Mouse (Mus musculus) layer of hippocampus, postnatal 36 days (tissue): ENCODE data around the gene Gimap8. TPM values are rescaled to one million over a fixed set of nuclear protein-coding genes. Genes with fewer than 3 reads are reported as not detected.
"Not testable (repeated sequence)": the region's sequence is repeated elsewhere in the genome, so short reads cannot be mapped to it uniquely, and the experiment has no call there.

Experiments
- DNase-seq, 2 experiments: peaks; one replicate each; pipeline ENCODE4 v3.0.0; 2022
- total RNA-seq, 2 experiments: library from RNA; stranded (reverse); gene quantifications; 2 replicates each; pipeline ENCODE4 v1.2.3; 2021

Gimap8 gene
- total RNA-seq, 2 experiments from 2014 or later: 0.52 to 1.1 TPM

DNA sequence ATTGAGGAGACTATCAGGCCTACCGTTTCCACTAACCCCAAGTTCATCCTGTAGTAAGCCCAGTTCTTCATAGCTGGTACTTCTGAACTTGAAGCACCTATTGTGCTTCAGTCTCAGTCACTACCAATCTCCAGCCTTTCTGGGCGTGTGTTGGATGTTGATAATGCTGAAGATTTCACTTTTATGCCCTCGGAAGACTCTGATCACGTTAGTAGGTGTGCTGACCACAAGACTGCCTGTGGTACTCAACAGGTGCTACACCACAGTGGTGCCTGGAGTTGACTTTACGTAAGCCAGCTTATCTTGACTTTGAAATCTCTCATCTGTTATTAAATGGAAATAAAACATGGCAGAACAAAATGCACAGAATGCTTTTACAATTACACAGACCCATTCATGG is 33.4 kb downstream of the Gimap8 start:
- no peak for DNase-seq

- no peak for DNase-seq
Measured at GRCm38 (mm10) chr6:48681472-48682090, 34.5 kb downstream of the Gimap8 start.

- DNase-seq: no peak
Measured at GRCm38 (mm10) chr6:48682271-48682670, 35.2 kb downstream of the Gimap8 start.

GRCm38 (mm10) chr6:48683263-48683821 is 36.3 kb downstream of the Gimap8 start:
- DNase-seq: not testable (repeated sequence)

- DNase-seq: no peak
Measured at GRCm38 (mm10) chr6:48684319-48684718, 37.3 kb downstream of the Gimap8 start, which contains the start of gene Gimap4. Gene Gimap4 (plus strand): TSS chr6:48684549.

GRCm38 (mm10) chr6:48684806-48685205 is 37.8 kb downstream of the Gimap8 start:
- DNase-seq: no peak

DNA sequence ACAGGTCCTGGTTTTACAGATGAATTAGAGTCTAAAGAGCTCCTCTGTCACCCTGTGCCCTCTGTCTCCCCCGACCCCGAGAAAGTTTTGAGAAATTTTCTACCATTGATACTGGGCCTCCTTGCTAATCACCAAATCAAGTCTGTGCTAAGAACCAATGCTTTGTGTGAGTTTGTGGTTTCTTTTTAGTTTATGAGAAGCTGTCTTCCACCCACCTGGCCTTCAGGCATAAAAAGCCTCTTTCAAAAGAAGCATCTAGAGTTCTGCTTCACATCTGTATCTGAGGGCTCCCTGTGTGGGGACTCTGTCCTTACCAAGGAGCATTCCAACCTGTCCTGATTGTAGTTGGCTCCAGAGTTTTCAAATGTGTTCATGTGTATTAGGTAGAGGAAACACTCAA is 38.2 kb downstream of the Gimap8 start:
- DNase-seq: no peak

DNA sequence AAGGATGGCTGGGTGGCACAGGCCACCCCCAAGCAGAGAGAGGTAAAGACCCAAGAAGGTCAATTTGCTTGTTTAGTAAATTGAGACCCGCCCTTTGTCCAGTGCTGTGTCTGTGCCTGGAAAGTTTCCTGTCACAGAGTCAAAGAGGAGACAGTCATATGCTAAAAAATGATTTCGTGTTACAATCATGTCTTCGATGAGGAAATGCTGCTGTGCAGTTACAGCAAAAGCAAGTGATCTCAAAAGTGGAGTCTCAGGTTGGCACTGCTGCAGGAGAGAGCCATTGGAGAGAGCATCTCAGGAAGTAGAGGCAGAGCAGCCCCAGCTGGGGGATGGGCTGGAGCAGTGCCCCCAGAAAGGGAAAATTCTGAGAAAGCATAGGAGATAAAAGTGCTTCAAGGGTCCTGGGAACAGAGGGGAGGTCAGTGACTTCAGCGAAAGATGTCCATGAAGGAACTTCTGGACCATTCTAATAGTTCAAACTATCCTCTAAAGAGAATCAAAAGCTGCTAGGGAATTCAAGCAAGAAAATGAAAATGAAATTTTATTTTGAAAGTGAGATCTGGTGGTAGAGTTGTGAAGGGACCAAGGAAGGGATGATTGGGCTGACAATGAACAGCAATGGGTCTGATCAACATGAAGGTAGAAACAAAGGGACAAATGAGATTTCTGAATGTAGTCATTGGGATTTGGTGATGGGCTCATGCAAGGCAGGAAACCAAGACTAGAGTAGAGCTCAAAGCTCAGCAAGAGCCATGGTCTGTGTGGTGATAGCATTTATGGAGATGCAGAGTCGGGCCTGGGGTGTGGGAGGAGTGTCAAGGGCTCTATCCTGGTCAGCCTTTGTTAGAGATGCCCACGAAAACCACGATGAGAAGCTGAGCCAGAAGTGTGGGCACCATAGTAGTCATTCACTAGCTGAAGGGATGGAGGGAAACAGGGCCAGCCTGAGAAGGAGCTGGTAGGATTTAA is 38.9 kb downstream of the Gimap8 start:
- no peak for DNase-seq

GRCm38 (mm10) chr6:48687077-48687476 is 40.0 kb downstream of the Gimap8 start:
- DNase-seq: no peak

DNA sequence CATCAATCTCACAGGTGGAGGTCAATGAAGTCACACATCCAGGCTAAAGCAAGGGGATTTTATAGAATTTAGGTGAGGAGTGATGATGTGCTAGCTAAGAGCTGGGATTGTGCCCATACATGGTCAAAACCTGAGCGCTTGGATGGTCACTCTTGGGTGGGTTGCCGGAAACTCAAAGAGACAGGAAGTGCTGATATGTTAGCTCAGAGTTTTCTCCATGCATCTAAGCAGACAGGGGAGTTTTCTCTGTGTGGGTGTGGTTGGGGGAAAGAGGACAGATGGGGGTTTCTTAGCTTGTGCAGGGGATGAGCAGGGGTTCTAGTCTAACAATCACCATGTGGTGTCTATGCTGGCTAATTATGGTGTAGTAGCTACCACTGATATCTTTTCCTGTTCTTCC is 42.3 kb downstream of the Gimap8 start:
- no peak for DNase-seq

DNA sequence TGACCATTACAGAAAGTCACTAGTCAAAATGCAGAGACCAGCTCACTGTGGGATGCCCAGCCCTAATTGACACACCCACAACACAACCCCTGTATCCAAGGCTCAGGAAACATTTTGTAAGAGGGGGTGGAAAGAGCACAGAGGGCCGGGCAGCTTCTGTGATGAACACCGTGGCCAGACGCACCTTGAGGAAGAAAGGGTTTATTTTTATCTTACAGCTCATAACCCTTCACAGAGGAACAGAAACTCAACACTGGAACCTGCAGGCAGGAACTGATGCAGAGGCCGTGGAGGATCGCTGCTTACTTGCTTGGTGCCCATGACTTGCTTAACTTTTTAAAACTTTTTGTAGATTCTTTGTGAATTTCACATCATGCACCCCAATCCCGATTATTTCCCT is 45.9 kb downstream of the Gimap8 start:
- no peak for DNase-seq

DNA sequence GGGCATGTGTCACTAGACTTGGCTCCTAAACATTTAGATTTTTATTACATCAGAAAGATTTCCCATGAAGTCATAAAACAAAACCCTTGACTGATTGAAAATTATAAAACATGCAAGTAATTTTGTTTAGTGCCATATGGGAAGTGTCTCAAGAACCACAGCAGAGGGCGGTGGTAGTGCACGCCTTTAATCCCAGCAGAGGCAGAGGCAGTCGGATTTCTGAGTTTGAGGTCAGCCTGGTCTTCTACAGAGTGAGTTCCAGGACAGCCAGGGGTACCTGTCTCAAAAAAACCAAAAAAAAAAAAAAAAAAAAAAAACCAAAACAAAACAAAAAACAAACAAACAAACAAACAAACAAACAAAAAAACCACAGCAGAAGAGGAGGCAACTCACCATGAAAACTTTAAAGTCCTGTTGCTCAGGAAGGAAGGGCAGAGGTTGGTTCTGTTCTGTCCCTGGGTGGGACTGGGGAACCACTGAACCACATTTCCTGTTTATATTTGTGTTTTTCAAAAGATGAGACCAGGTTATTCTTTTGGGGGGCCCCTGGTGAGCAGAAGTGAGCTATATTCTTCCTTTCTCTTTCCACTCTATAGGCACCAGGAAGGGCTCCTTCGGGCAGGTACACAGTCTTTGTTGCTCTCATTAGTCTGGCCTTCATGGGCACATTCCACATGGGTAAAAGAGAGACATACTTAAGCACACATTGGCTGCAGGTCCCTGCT is 50.0 kb downstream of the Gimap8 start:
- DNase-seq: no peak

DNA sequence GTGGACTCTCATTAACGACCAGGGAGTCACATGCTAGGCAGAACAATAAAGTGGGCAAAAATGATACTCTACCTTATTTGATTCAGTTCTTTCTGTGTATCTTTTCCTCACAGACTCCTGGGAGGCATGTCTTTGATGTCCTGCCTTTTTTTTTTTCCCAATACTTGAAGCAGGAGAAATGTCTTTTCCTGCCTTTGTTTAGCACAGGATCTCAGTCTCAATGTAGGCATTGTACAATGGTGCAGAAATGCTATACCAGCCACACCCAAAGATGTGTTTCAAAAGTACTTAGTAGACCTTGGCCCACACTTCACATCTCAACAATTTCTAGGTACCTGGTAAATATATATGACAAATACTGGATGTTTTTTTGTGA is 50.5 kb downstream of the Gimap8 start:
- DNase-seq: no peak

GRCm38 (mm10) chr6:48698066-48698856 is 51.2 kb downstream of the Gimap8 start:
- no peak for DNase-seq

GRCm38 (mm10) chr6:48698888-48699287 is 51.9 kb downstream of the Gimap8 start:
- no peak for DNase-seq

GRCm38 (mm10) chr6:48700251-48701075 is 53.4 kb downstream of the Gimap8 start:
- DNase-seq: no peak

- DNase-seq: no peak
Measured at GRCm38 (mm10) chr6:48702146-48702545, 55.1 kb downstream of the Gimap8 start.

- DNase-seq: no peak
Measured at GRCm38 (mm10) chr6:48702601-48703000, 55.6 kb downstream of the Gimap8 start.

DNA sequence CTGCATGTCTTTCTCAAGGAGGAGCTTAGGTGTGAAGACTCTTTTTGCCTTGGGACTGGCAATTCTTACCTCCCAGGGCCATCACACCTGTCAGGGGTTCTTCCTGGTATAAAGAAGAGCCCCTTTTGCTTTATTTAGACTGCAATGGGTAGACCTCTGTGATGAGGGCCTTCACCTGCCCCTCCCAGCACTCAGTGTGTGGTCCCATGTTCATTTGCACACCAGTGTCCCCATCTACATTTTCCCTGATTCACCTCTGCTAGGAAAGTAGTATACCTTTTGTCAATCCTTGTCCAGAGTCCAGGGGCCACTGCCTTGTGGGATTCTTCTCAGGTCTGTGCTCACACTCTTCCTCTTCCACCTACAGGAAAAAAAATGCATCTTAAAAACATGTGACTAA is 57.1 kb downstream of the Gimap8 start:
- no peak for DNase-seq

DNA sequence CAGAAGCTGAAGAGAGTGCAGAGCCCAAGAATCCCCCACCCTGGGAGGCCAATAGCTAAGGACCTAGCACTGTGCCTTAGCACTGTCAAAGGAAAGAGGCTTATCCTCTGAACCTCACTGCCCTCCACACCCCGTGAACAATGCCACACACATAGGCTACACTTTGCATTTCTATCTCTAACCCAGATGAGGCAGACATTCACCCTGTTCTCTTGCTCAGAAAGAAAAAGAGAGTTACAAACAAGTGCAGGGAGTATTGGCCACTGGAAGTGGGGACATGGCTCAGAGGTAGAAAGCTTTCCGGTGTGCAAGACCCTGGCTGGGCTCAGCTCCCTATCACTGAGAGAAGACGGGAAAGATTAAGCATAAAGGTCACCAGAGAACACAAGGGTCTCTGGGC is 59.1 kb downstream of the Gimap8 start:
- DNase-seq: no peak
